Mouse (Mus musculus): Measurements from ENCODE around the gene Mau2.

- TF ChIP-seq CTCF (IDR thresholded peaks at IDR 0.05; ENCODE audit: control insufficient read depth, insufficient read depth, low read length) (no peak), POLR2A (IDR thresholded peaks at IDR 0.05; ENCODE audit: borderline replicate concordance, control insufficient read depth, low read depth, low read length) (0 out of 2 replicates have a peak, but pooled peaks have one; percentile 9)
Observed at GRCm38 (mm10) chr8:70084191-70085065, 41.9 kb upstream of the Mau2 start.

Measured in bone marrow, adult 2 months (tissue).